Mouse (Mus musculus) liver, adult 10 weeks (tissue): ENCODE results near the gene 1700012B09Rik. TPM values are rescaled to one million over a fixed set of nuclear protein-coding genes. Genes with fewer than 3 reads are reported as not detected.

Experiments used
- polyA plus RNA-seq: library from polyadenylated mRNA; stranded (reverse); fragments of 350-450 nt; fragmentation: Illumina TruSeq; extraction: RNeasy Lipid Tissue Mini Kit (QIAGEN cat#74804); gene quantifications from one replicate; pipeline ENCODE4 v1.2.3, GENCODE M21; 2014; ENCODE audit warnings: low read depth, low replicate concordance

Gene 1700012B09Rik
- polyA plus RNA-seq, result not detected

DNA sequence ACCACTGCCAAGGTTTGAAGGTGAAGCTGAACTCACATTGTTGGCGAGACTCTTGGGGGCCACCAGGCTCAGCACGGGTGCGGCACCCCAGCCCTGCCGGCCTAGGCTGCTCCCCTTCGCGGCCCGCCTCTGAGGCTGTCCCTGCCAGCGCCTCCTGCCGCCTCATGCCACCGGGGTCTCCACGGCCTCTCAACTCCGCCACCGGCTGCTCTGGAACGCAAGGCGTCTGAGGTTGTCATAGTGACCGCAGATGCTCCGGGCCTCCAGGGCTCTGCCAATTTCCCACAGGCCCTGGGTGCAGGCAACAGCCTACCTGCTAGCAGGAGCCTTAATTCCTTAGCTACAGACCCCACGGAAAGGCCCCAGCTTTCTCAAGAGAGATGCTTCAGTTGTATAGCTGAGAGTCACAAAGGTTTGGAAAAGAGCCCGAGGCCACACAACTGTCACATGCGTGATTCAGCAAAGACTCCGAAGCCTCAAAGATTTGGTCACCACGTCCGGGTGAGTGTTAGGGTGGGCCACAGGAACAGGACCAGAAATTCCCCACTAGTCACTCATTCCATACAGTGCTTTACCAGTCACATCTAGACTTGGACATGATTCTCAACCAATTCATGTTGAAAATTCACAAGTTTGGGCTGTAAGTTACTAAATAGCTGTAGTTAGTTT, at the start of gene 1700012B09Rik:
TSS of gene 1700012B09Rik (minus strand) at position 228 of the 669 bp plus-strand sequence.

DNA sequence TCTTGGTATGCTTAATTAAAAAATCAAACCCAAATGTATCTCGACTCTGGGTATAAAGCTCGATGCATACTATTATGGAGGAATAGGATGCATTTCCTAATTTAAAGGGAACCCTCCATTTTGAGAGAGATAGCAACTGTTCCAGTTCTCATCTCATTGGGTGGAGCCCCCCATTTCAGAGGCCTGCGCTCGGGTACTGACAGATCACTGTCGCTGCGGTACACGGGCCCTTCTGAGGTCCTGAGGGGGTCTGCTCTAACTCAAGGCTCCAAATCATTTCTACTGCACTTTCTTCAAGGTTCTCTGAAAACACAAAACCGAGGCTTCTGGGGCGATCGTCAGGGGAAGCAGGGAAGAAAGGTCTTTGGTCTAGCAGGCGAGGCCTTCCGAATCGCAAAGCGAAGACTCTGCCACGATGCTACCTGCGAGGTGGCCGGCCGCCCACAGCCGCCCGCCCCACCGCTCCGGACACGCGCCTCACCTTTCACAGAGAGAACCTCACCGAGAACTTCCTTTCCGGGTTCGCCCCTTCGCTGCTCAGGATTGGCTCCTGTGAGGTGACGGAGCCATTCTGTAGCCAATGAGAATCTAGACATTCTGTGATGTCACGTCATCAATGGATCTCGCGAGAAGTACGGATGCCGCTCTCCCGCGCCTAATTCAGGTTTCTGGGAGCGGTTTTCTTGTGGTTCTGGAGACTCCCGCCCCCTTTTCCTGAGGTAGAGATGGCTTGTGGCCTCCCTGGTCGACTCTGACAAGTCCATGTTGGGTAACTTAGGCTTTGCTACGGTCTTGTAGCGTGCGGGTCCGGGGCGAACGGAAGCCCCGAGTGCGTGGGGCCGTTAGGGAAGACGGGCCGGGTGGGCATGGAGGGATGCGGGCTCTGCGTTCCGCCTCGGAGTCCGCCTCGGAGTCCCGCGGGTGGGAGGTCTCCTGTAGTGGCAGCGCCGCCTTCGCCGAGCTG, 13.5 kb upstream of the 1700012B09Rik start, which contains the start of the genes Mre11a and Ankrd49:
TSS of gene Mre11a (plus strand) at position 616 of the 964 bp plus-strand sequence.
TSS of gene Ankrd49 (minus strand) at position 818 of the 964 bp plus-strand sequence.

DNA sequence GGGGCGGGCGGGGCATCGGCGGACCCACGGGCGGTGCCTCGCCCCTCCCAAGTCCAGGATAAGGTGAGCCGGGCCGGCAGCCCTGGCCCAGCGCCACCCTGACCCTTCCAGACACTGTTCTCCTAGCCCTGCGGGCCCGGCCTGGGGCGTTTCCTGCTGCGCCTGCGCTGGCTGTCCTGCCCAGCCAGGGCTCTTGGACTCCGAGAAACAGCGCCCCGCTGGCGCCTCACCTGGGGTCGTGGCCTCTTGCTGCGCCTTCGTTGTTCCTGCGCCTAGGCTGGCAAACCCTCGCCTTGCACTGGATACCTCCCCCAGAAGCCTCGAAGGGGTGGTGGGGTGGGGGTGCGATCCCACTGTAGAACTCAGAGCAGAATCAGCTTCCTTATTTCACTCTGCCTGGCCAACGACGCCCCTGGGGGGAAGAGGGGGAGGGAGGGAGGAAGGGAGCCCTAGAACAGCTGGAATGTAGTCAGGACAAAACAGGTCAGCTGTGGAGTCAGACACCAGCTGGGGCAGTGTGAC, 18.8 kb downstream of the 1700012B09Rik start, which contains the start of gene Fut4:
TSS of gene Fut4 (minus strand) at position 393 of the 522 bp plus-strand sequence.

DNA sequence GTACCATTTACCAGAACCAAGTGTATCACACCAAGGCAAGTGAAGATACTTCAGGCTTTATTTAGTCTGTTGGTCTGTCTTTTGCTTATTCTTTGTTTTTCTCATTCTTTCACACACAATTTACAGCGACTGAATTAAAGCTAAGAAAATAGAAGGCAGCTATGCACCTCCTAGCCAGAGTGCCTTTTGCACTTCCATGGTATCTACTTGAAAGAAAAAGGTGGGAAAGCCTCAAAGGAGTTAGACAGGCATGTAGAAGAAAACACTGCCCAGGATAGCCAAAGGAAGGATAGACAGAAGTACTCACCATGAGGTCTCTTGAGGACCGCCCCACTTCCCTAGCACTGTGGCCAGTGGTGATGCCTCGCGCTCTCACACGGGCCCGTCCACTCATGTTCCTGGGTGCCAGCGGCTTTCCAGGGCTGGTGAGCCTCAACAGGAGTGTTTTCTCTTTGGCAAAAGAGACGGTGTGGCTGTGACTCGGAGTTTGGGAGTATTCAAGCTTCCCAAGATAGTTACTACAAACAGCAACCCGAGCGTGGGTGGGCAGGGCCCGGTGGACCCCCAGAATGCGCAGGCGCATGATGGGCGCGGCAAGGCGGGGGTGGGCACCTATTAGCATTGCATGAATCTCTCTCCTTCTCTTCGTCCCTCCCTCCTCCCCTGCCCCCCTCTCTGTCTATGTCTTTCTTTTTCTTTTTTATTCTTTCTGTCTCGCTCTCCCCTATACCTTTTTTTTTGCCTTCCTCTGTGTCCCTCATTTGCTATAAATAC, 30.5 kb downstream of the 1700012B09Rik start, which contains the start of gene Piwil4:
TSS of gene Piwil4 (minus strand) at position 583 of the 774 bp plus-strand sequence.

Other genes with a start within 250 kb of the 1700012B09Rik start
- gene Amotl1, start 126.0 kb downstream of the 1700012B09Rik start, polyA plus RNA-seq, result 1.8 TPM
- not detected for gene Piwil4, start 30.3 kb downstream of the 1700012B09Rik start, polyA plus RNA-seq
- gene Fut4, start 18.6 kb downstream of the 1700012B09Rik start, polyA plus RNA-seq, result 0.21 TPM
- gene Mre11a, start 13.6 kb upstream of the 1700012B09Rik start, polyA plus RNA-seq, result 13.1 TPM
- 17.7 TPM for gene Ankrd49, start 13.8 kb upstream of the 1700012B09Rik start, polyA plus RNA-seq
- gene Gpr83, start 89.2 kb upstream of the 1700012B09Rik start, polyA plus RNA-seq, result not detected
- gene Izumo1r, start 132.9 kb upstream of the 1700012B09Rik start, polyA plus RNA-seq, result not detected